Mouse (Mus musculus) heart, embryonic 13.5 days (tissue): Measurements from ENCODE around the gene Cfap57. TPM values are rescaled to one million over a fixed set of nuclear protein-coding genes. Genes with fewer than 3 reads are reported as not detected.
A peak's percentile ranks its signal among the peaks of the same experiment; 100 is the strongest.

Source experiments
- ATAC-seq: fragments of 200-750 bp; cut with Nextera tagmentation; 2 replicates; pipeline ENCODE4 v1.8.0; 2017; ENCODE audit warnings: moderate TSS enrichment; ENCODE audit not compliant: insufficient number of reproducible peaks, low FRiP score, low TSS enrichment; ENCODE audit errors: extremely low read depth
- H3K27ac ChIP-seq: fragments of 300-500 bp; sonication (generic); replicated peaks from 2 replicates; pipeline ENCODE4 v1.5.1; 2015; ENCODE audit warnings: moderate library complexity, mild to moderate bottlenecking, inconsistent platforms
- H3K27me3 ChIP-seq: fragments of 300-500 bp; sonication (generic); replicated peaks from 2 replicates; pipeline ENCODE4 v1.6.1; 2015; ENCODE audit warnings: mild to moderate bottlenecking, inconsistent platforms
- H3K36me3 ChIP-seq: fragments of 300-500 bp; sonication (generic); 2 replicates; pipeline ENCODE4 v1.6.1; 2015; ENCODE audit warnings: mild to moderate bottlenecking, inconsistent platforms
- H3K4me1 ChIP-seq: fragments of 300-500 bp; sonication (generic); 2 replicates; pipeline ENCODE4 v1.6.1; 2015; ENCODE audit warnings: inconsistent platforms
- H3K4me2 ChIP-seq: fragments of 300-500 bp; sonication (generic); 2 replicates; pipeline ENCODE4 v1.6.1; 2015; ENCODE audit warnings: inconsistent platforms, mild to moderate bottlenecking, moderate library complexity
- H3K4me3 ChIP-seq: fragments of 300-500 bp; sonication (generic); 2 replicates; pipeline ENCODE4 v1.5.1; 2015; ENCODE audit warnings: moderate library complexity, mild to moderate bottlenecking, inconsistent platforms
- H3K9ac ChIP-seq: fragments of 300-500 bp; sonication (generic); 2 replicates; pipeline ENCODE4 v1.6.1; 2015; ENCODE audit warnings: inconsistent platforms, mild to moderate bottlenecking, moderate library complexity
- H3K9me3 ChIP-seq: fragments of 300-500 bp; sonication (generic); 2 replicates; pipeline ENCODE4 v1.6.1; 2016; ENCODE audit warnings: inconsistent platforms
- WGBS: fragments of 180-500 bp; shearing (Covaris S2); methylation state at CpG from one replicate; pipeline ENCODE4 v1.1.7; 2015; ENCODE audit warnings: mixed read lengths; 5-methylcytosine and 5-hydroxymethylcytosine counted together
- polyA plus RNA-seq: library from polyadenylated mRNA; unstranded; fragments of >200 nt; fragmentation: Nextera tagmentation; extraction: Ambion mirVana; gene quantifications from 2 replicates; pipeline ENCODE4 v1.2.1, GENCODE M21; 2015

Cfap57 gene
- polyA plus RNA-seq, result 0.31 and 0.53 TPM in 2 replicates

GRCm38 (mm10) chr4:118620279-118620966 is at the start of gene Cfap57, which contains the start of gene Ebna1bp2:
Gene Cfap57 (minus strand): TSS chr4:118620777.
Gene Ebna1bp2 (plus strand): TSS chr4:118620799.
- peak; percentile 70; the same call in 1 of the 2 replicates for ATAC-seq
- Histone ChIP-seq H3K27ac (0 out of 2 replicates have a peak within 1 kb of the TSS, but pooled peaks have one; percentile 10), H3K4me1 (peaks cover 11% of the 10 kb centered on the region), H3K4me2 (peak within 1 kb of the TSS; percentile 98), H3K36me3 (peaks cover 27% of the 10 kb centered on the region), H3K27me3 (no peaks in the 10 kb centered on the region), H3K9ac (peak within 1 kb of the TSS; percentile 88), H3K4me3 (peak within 1 kb of the TSS; percentile 76), H3K9me3 (peaks cover 8% of the 10 kb centered on the region; the same call in 1 of the 2 replicates)
- 1% methylated on average over 35 of the region's 41 CpGs for WGBS

DNA sequence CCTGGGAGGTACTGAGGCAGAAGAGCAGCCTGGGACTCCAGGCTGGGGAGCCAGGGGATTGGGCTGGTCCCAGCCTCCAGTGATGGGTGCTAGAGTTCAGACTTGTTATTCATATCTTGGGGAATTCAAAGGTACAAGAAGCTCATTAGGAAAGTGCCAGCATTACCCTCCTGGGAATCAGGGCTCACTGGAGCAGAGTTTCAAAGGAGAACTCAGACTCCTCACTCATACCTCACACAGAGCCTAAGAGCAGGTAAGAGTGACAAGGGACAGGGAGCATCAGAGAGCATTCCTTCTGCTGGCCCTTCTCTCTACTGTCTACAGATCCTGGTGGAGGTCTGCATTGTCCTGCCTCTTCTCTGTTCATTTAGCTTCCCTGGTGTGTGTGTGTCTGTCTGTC is 38.1 kb upstream of the Cfap57 start, which contains the start of gene Olfr62:
TSS of gene Olfr62 (plus strand) at position 301 of the 400 bp plus-strand sequence.
- no peak for ATAC-seq
- no peaks in the 10 kb centered on the region for H3K9me3 ChIP-seq
- no peak within 1 kb of the TSS for H3K27ac ChIP-seq
- no peak within 1 kb of the TSS for H3K4me2 ChIP-seq
- no peaks in the 10 kb centered on the region for H3K27me3 ChIP-seq
- H3K36me3 ChIP-seq, result no peaks in the 10 kb centered on the region
- H3K9ac ChIP-seq, result no peak within 1 kb of the TSS
- H3K4me3 ChIP-seq, result no peak within 1 kb of the TSS
- no peaks in the 10 kb centered on the region for H3K4me1 ChIP-seq

GRCm38 (mm10) chr4:118645234-118645633 is 24.7 kb upstream of the Cfap57 start:
- Histone ChIP-seq H3K27me3 (no peaks in the 10 kb centered on the region), H3K27ac (no peak overlapping the region), H3K9ac (no peak overlapping the region), H3K36me3 (no peaks in the 10 kb centered on the region), H3K4me3 (no peak overlapping the region), H3K4me2 (no peak overlapping the region), H3K9me3 (no peaks in the 10 kb centered on the region), H3K4me1 (no peaks in the 10 kb centered on the region)
- ATAC-seq, result no peak
- WGBS, result 11% methylated on average over 2 of the region's 2 CpGs

DNA sequence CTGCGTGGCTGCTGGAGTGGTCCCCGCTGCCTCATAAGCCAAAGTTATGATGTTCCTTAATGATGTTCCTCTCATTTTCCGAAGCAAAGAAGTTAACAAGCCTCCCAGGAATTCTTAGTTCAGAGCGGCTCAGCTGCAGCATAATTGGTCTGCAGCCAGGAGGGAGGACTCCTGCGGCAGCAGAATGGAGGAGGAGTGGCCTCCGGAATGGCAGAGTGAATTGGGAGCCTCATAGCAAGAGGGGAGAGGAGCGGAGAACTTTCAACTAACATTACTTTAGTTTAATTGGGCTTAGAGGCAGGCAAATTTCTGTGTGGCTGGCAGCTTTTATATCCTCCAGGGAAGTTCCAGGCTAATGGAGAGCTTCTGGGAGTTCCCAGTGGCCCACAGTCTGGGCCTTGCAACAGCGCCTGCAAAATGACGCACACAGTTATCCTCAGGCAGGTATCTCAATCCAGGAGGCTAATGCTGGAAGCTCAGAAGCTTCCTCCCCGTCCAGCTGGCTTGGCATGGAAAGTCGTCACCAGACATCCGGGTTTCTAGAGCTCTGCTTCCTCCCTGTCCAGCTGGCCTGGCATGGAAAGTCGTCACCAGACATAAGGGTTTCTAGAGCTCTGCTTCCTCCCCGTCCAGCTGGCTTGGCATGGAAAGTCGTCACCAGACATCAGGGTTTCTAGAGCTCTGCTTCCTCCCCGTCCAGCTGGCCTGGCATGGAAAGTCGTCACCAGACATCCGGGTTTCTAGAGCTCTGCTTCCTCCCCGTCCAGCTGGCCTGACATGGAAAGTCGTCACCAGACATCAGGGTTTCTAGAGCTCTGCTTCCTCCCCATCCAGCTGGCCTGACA is 22.0 kb upstream of the Cfap57 start:
- no peak overlapping the region for H3K9ac ChIP-seq
- no peak for ATAC-seq
- WGBS, result 37% methylated on average over 20 of the region's 20 CpGs
- no peak overlapping the region for H3K4me3 ChIP-seq
- no peaks in the 10 kb centered on the region for H3K4me1 ChIP-seq
- H3K27me3 ChIP-seq, result no peaks in the 10 kb centered on the region
- peak overlapping the region; percentile 21; the same call in 1 of the 2 replicates for H3K4me2 ChIP-seq
- 0 out of 2 replicates have a peak overlapping the region, but pooled peaks have one; percentile 6 for H3K27ac ChIP-seq
- H3K9me3 ChIP-seq, result no peaks in the 10 kb centered on the region
- no peaks in the 10 kb centered on the region for H3K36me3 ChIP-seq

- no peak overlapping the region for H3K27ac ChIP-seq
- no peak overlapping the region for H3K4me2 ChIP-seq
- H3K4me1 ChIP-seq, result no peaks in the 10 kb centered on the region
- no peaks in the 10 kb centered on the region for H3K9me3 ChIP-seq
- peaks cover 68% of the 10 kb centered on the region for H3K36me3 ChIP-seq
- WGBS, result 85% methylated on average over 5 of the region's 5 CpGs
- no peak overlapping the region for H3K4me3 ChIP-seq
- H3K9ac ChIP-seq, result no peak overlapping the region
- no peak for ATAC-seq
- H3K27me3 ChIP-seq, result no peaks in the 10 kb centered on the region
Observed at GRCm38 (mm10) chr4:118630261-118630660, 9.7 kb upstream of the Cfap57 start.

GRCm38 (mm10) chr4:118621781-118622180 is 1.2 kb upstream of the Cfap57 start:
- peaks cover 8% of the 10 kb centered on the region; the same call in 1 of the 2 replicates for H3K9me3 ChIP-seq
- H3K4me2 ChIP-seq, result peak overlapping the region; percentile 98
- peak overlapping the region; percentile 76 for H3K4me3 ChIP-seq
- H3K9ac ChIP-seq, result peak overlapping the region; percentile 88; the same call in 1 of the 2 replicates
- 78% methylated on average over 9 of the region's 9 CpGs for WGBS
- H3K27me3 ChIP-seq, result no peaks in the 10 kb centered on the region
- no peak overlapping the region for H3K27ac ChIP-seq
- no peak for ATAC-seq
- peaks cover 11% of the 10 kb centered on the region for H3K4me1 ChIP-seq
- H3K36me3 ChIP-seq, result peaks cover 41% of the 10 kb centered on the region

- Histone ChIP-seq H3K27me3 (no peaks in the 10 kb centered on the region), H3K9me3 (peaks cover 8% of the 10 kb centered on the region; the same call in 1 of the 2 replicates), H3K4me1 (peaks cover 11% of the 10 kb centered on the region), H3K4me2 (peak overlapping the region; percentile 98), H3K4me3 (peak overlapping the region; percentile 76), H3K36me3 (peaks cover 33% of the 10 kb centered on the region), H3K27ac (0 out of 2 replicates have a peak overlapping the region, but pooled peaks have one; percentile 10), H3K9ac (peak overlapping the region; percentile 88)
- WGBS, result 1% methylated on average over 23 of the region's 23 CpGs
- no peak for ATAC-seq
Observed at GRCm38 (mm10) chr4:118620967-118621320, 367 bp upstream of the Cfap57 start.

- no peak overlapping the region for H3K9ac ChIP-seq
- peaks cover 33% of the 10 kb centered on the region for H3K27me3 ChIP-seq
- H3K9me3 ChIP-seq, result peaks cover 8% of the 10 kb centered on the region; the same call in 1 of the 2 replicates
- no peak for ATAC-seq
- H3K4me1 ChIP-seq, result no peaks in the 10 kb centered on the region
- WGBS, result 73% methylated on average over 11 of the region's 11 CpGs
- no peak overlapping the region for H3K4me2 ChIP-seq
- no peaks in the 10 kb centered on the region for H3K36me3 ChIP-seq
- H3K4me3 ChIP-seq, result no peak overlapping the region
- H3K27ac ChIP-seq, result no peak overlapping the region
Observed at GRCm38 (mm10) chr4:118615412-118615811, 5.2 kb downstream of the Cfap57 start.

DNA sequence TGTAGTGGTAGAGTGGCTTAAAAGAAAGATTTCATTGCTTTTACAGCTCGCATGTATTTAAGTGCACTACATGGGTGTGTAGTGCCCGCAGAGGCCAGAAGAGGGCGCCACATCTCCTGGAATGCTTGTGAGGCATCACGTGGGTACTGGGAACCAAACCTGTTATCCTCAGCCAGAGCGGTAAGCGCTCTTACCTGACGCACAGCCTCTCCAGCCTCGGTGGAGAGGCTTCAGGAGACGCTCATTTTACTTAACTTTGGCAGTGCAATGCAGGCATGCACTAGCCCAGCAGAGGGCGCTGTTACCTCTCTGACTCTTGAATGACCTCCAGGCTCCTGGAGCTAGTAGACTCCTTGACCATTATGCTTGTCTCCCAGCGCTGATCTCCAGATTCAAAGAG is 8.0 kb downstream of the Cfap57 start:
- H3K36me3 ChIP-seq, result no peaks in the 10 kb centered on the region
- H3K27ac ChIP-seq, result no peak overlapping the region
- no peak overlapping the region for H3K9ac ChIP-seq
- H3K27me3 ChIP-seq, result peaks cover 50% of the 10 kb centered on the region
- WGBS, result 21% methylated on average over 11 of the region's 11 CpGs
- no peak overlapping the region for H3K4me3 ChIP-seq
- H3K4me1 ChIP-seq, result no peaks in the 10 kb centered on the region
- no peak overlapping the region for H3K4me2 ChIP-seq
- ATAC-seq, result no peak
- peaks cover 6% of the 10 kb centered on the region; the same call in 1 of the 2 replicates for H3K9me3 ChIP-seq

DNA sequence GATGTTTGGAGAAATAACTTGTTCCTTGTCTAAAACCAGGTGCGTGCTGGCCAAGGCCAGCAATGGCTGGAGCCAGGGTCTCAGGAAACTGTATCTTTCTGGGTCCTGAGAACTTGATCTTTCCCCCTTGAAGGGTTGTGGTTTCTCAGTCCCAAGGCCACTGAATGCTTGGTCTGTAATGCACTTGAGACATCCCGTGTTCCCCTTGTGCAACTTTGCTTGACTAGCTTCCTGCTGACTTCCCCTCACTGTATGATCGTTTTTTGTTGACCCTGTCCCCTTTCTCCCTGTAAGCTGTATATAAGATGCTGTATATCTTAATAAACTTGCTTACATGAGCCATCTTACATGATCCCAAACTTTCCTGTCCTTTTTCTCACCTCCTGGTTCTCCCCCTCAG is 10.7 kb downstream of the Cfap57 start:
- ATAC-seq, result no peak
- WGBS, result 50% methylated on average over 3 of the region's 3 CpGs

GRCm38 (mm10) chr4:118604065-118604464 is 16.5 kb downstream of the Cfap57 start:
- Histone ChIP-seq H3K4me3 (no peak overlapping the region), H3K4me2 (no peak overlapping the region), H3K4me1 (no peaks in the 10 kb centered on the region), H3K9ac (no peak overlapping the region), H3K27ac (no peak overlapping the region), H3K36me3 (no peaks in the 10 kb centered on the region), H3K9me3 (no peaks in the 10 kb centered on the region), H3K27me3 (peaks cover 5% of the 10 kb centered on the region; the same call in 1 of the 2 replicates)
- WGBS, result 65% methylated on average over 4 of the region's 4 CpGs
- ATAC-seq, result no peak

More for the DNA sequence above, 10.7 kb downstream of the Cfap57 start:
- Histone ChIP-seq H3K27me3 (peaks cover 51% of the 10 kb centered on the region), H3K9ac (no peak overlapping the region), H3K27ac (no peak overlapping the region), H3K4me2 (no peak overlapping the region), H3K36me3 (no peaks in the 10 kb centered on the region), H3K4me3 (no peak overlapping the region), H3K4me1 (no peaks in the 10 kb centered on the region), H3K9me3 (no peaks in the 10 kb centered on the region)
